Mouse (Mus musculus) cortical plate, adult 2 months (tissue): ENCODE measurements at regions not wholly inside any gene's neighbourhood (a gene's known extent, or its start where the extent isn't known, plus 50 kb on each side); places are given as distances from the start of the nearest gene placed in this dataset.

Experiments used
- CTCF ChIP-seq: fragments of 200-500 bp; IDR thresholded peaks from 2 replicates; pipeline ENCODE4 v1.5.1; 2011; ENCODE audit warnings: mild to moderate bottlenecking, control low read depth, low read length; ENCODE audit not compliant: insufficient read depth; ENCODE audit errors: extremely low read depth
- POLR2A ChIP-seq: fragments of 200-500 bp; IDR thresholded peaks from 2 replicates; pipeline ENCODE4 v1.6.1; 2011; ENCODE audit warnings: mild to moderate bottlenecking, low read length, control low read depth; ENCODE audit not compliant: insufficient read depth; ENCODE audit errors: extremely low read depth

DNA sequence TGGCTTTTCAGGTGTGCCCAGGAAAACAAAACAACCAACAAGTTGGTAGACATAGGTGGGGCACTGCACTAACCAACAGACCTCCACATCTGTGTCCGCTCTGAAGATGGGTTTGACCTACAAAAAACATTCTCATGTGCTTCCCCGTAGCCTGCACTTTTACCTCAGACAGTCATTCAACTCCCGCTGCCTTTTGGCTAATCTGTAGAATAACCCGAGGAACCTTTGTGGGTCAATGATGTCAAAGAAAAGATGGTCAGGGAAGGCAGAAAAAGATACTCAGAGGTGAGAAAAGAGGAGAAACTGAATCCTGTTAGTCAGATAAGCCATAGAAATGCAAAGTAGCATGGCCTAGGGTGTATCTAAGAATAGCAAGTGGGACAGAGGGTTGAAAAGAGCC is 170.8 kb downstream of the Snx19 start:
- no peak for TF ChIP-seq CTCF
- TF ChIP-seq POLR2A: no peak
